Mouse (Mus musculus): ENCODE measurements at regions not wholly inside any gene's neighbourhood (a gene's known extent, or its start where the extent isn't known, plus 50 kb on each side); places are given as distances from the start of the nearest gene placed in this dataset.

GRCm38 (mm10) chr5:46278190-46278589, 420.8 kb upstream of the Lcorl start:
- no peak for DNase-seq (ENCODE audit: low spot score)
- Histone ChIP-seq H3K27me3 (ENCODE audit: low read depth, poor library complexity, severe bottlenecking) (no peaks in the 10 kb centered on the region), H3K9me3 (replicated peaks) (no peaks in the 10 kb centered on the region), H3K4me1 (no peaks in the 10 kb centered on the region), H3K27ac (replicated peaks) (no peak overlapping the region), H3K36me3 (no peaks in the 10 kb centered on the region), H3K4me3 (no peak overlapping the region)

- Histone ChIP-seq H3K4me3 (no peak overlapping the region), H3K9me3 (replicated peaks) (no peaks in the 10 kb centered on the region), H3K36me3 (no peaks in the 10 kb centered on the region), H3K27ac (replicated peaks) (no peak overlapping the region), H3K27me3 (ENCODE audit: low read depth, poor library complexity, severe bottlenecking) (no peaks in the 10 kb centered on the region), H3K4me1 (no peaks in the 10 kb centered on the region)
- no peak for DNase-seq (ENCODE audit: low spot score)
- 93% methylated on average over 6 of the region's 6 CpGs for WGBS
Observed at GRCm38 (mm10) chr5:46256730-46257129, 399.3 kb upstream of the Lcorl start.

GRCm38 (mm10) chr5:46253940-46254339, 396.5 kb upstream of the Lcorl start:
- Histone ChIP-seq H3K36me3 (no peaks in the 10 kb centered on the region), H3K27me3 (ENCODE audit: low read depth, poor library complexity, severe bottlenecking) (no peaks in the 10 kb centered on the region), H3K9me3 (replicated peaks) (no peaks in the 10 kb centered on the region), H3K4me1 (no peaks in the 10 kb centered on the region), H3K27ac (replicated peaks) (no peak overlapping the region), H3K4me3 (no peak overlapping the region)
- DNase-seq (ENCODE audit: low spot score): no peak

GRCm38 (mm10) chr5:46235364-46236067, 378.1 kb upstream of the Lcorl start:
- H3K9me3 ChIP-seq (replicated peaks): no peaks in the 10 kb centered on the region
- WGBS: 72% methylated on average over 5 of the region's 5 CpGs
- no peak overlapping the region for H3K27ac ChIP-seq (replicated peaks)
- H3K36me3 ChIP-seq: no peaks in the 10 kb centered on the region
- H3K27me3 ChIP-seq (ENCODE audit: low read depth, poor library complexity, severe bottlenecking): no peaks in the 10 kb centered on the region
- DNase-seq (ENCODE audit: low spot score): no peak
- no peak overlapping the region for H3K4me3 ChIP-seq
- peaks cover 5% of the 10 kb centered on the region for H3K4me1 ChIP-seq

- Histone ChIP-seq H3K36me3 (no peaks in the 10 kb centered on the region), H3K4me1 (peaks cover 5% of the 10 kb centered on the region), H3K27me3 (ENCODE audit: low read depth, poor library complexity, severe bottlenecking) (no peaks in the 10 kb centered on the region), H3K27ac (replicated peaks) (no peak overlapping the region), H3K9me3 (replicated peaks) (no peaks in the 10 kb centered on the region), H3K4me3 (no peak overlapping the region)
- DNase-seq (ENCODE audit: low spot score): no peak
Observed at GRCm38 (mm10) chr5:46232780-46233179, 375.4 kb upstream of the Lcorl start.

- H3K27ac ChIP-seq (replicated peaks): no peak overlapping the region
- H3K27me3 ChIP-seq (ENCODE audit: low read depth, poor library complexity, severe bottlenecking): no peaks in the 10 kb centered on the region
- DNase-seq (ENCODE audit: low spot score): no peak
- H3K36me3 ChIP-seq: no peaks in the 10 kb centered on the region
- 78% methylated on average over 3 of the region's 3 CpGs for WGBS
- H3K4me3 ChIP-seq: no peak overlapping the region
- H3K9me3 ChIP-seq (replicated peaks): no peaks in the 10 kb centered on the region
- no peaks in the 10 kb centered on the region for H3K4me1 ChIP-seq
Observed at GRCm38 (mm10) chr5:46228667-46229066, 371.3 kb upstream of the Lcorl start.

- Histone ChIP-seq H3K27me3 (ENCODE audit: low read depth, poor library complexity, severe bottlenecking) (no peaks in the 10 kb centered on the region), H3K4me3 (no peak overlapping the region), H3K4me1 (no peaks in the 10 kb centered on the region), H3K27ac (replicated peaks) (no peak overlapping the region), H3K36me3 (no peaks in the 10 kb centered on the region), H3K9me3 (replicated peaks) (no peaks in the 10 kb centered on the region)
- WGBS: 82% methylated on average over 4 of the region's 4 CpGs
- DNase-seq (ENCODE audit: low spot score): no peak
Observed at GRCm38 (mm10) chr5:46212845-46213468, 355.5 kb upstream of the Lcorl start.

GRCm38 (mm10) chr5:46209076-46209475, 351.7 kb upstream of the Lcorl start:
- WGBS: 79% methylated on average over 2 of the region's 2 CpGs
- H3K27me3 ChIP-seq (ENCODE audit: low read depth, poor library complexity, severe bottlenecking): peaks cover 21% of the 10 kb centered on the region
- peaks cover 7% of the 10 kb centered on the region; the same call in 1 of the 2 replicates for H3K4me1 ChIP-seq
- no peak overlapping the region for H3K4me3 ChIP-seq
- H3K27ac ChIP-seq (replicated peaks): no peak overlapping the region
- DNase-seq (ENCODE audit: low spot score): no peak
- no peaks in the 10 kb centered on the region for H3K9me3 ChIP-seq (replicated peaks)
- H3K36me3 ChIP-seq: no peaks in the 10 kb centered on the region

GRCm38 (mm10) chr5:46203744-46204143, 346.3 kb upstream of the Lcorl start:
- WGBS: 76% methylated on average over 4 of the region's 4 CpGs

GRCm38 (mm10) chr5:46202457-46202772, 345.0 kb upstream of the Lcorl start:
- Histone ChIP-seq H3K27ac (replicated peaks) (no peak overlapping the region), H3K27me3 (ENCODE audit: low read depth, poor library complexity, severe bottlenecking) (peaks cover 66% of the 10 kb centered on the region), H3K4me1 (peaks cover 22% of the 10 kb centered on the region), H3K36me3 (no peaks in the 10 kb centered on the region), H3K9me3 (replicated peaks) (no peaks in the 10 kb centered on the region), H3K4me3 (no peak overlapping the region)
- DNase-seq (ENCODE audit: low spot score): no peak
- WGBS: 79% methylated on average over 2 of the region's 2 CpGs

More at GRCm38 (mm10) chr5:46203744-46204143, 346.3 kb upstream of the Lcorl start:
- no peak overlapping the region for H3K4me3 ChIP-seq
- no peak for DNase-seq (ENCODE audit: low spot score)
- H3K9me3 ChIP-seq (replicated peaks): no peaks in the 10 kb centered on the region
- H3K27ac ChIP-seq (replicated peaks): no peak overlapping the region
- peaks cover 22% of the 10 kb centered on the region for H3K4me1 ChIP-seq
- no peaks in the 10 kb centered on the region for H3K36me3 ChIP-seq
- H3K27me3 ChIP-seq (ENCODE audit: low read depth, poor library complexity, severe bottlenecking): peaks cover 53% of the 10 kb centered on the region

GRCm38 (mm10) chr5:46201639-46202456, 344.4 kb upstream of the Lcorl start:
- Histone ChIP-seq H3K4me3 (no peak overlapping the region), H3K36me3 (no peaks in the 10 kb centered on the region), H3K9me3 (replicated peaks) (no peaks in the 10 kb centered on the region), H3K27ac (replicated peaks) (peak overlapping the region; percentile 46; the same call in 1 of the 2 replicates), H3K27me3 (ENCODE audit: low read depth, poor library complexity, severe bottlenecking) (peaks cover 72% of the 10 kb centered on the region), H3K4me1 (peaks cover 22% of the 10 kb centered on the region)
- WGBS: 35% methylated on average over 6 of the region's 6 CpGs
- DNase-seq (ENCODE audit: low spot score): peak; percentile 39

GRCm38 (mm10) chr5:46186908-46187307, 329.5 kb upstream of the Lcorl start:
- DNase-seq (ENCODE audit: low spot score): no peak
- 92% methylated on average over 2 of the region's 2 CpGs for WGBS

GRCm38 (mm10) chr5:46182157-46182556, 324.7 kb upstream of the Lcorl start:
- no peaks in the 10 kb centered on the region for H3K9me3 ChIP-seq (replicated peaks)
- DNase-seq (ENCODE audit: low spot score): no peak
- 73% methylated on average over 2 of the region's 2 CpGs for WGBS

More at GRCm38 (mm10) chr5:46186908-46187307, 329.5 kb upstream of the Lcorl start:
- H3K27me3 ChIP-seq (ENCODE audit: low read depth, poor library complexity, severe bottlenecking): no peaks in the 10 kb centered on the region
- no peak overlapping the region for H3K27ac ChIP-seq (replicated peaks)
- no peaks in the 10 kb centered on the region for H3K4me1 ChIP-seq
- no peaks in the 10 kb centered on the region for H3K36me3 ChIP-seq
- no peak overlapping the region for H3K4me3 ChIP-seq
- H3K9me3 ChIP-seq (replicated peaks): no peaks in the 10 kb centered on the region

More at GRCm38 (mm10) chr5:46182157-46182556, 324.7 kb upstream of the Lcorl start:
- no peaks in the 10 kb centered on the region for H3K27me3 ChIP-seq (ENCODE audit: low read depth, poor library complexity, severe bottlenecking)
- H3K4me3 ChIP-seq: no peak overlapping the region
- no peaks in the 10 kb centered on the region for H3K36me3 ChIP-seq
- H3K4me1 ChIP-seq: no peaks in the 10 kb centered on the region
- H3K27ac ChIP-seq (replicated peaks): no peak overlapping the region
